Mouse (Mus musculus) bone marrow, adult 2 months (tissue): ENCODE data around the gene Lman2.

ENCODE experiments used
- CTCF ChIP-seq: fragments of 200-500 bp; IDR thresholded peaks from 2 replicates; pipeline ENCODE4 v1.5.1; 2011; ENCODE audit warnings: low read length, control low read depth; ENCODE audit not compliant: control insufficient read depth, insufficient read depth
- POLR2A ChIP-seq: fragments of 200-500 bp; IDR thresholded peaks from 2 replicates; pipeline ENCODE4 v1.6.1; 2011; ENCODE audit warnings: low read depth, mild to moderate bottlenecking, control low read depth, low read length, borderline replicate concordance; ENCODE audit not compliant: control insufficient read depth

GRCm38 (mm10) chr13:55338131-55339054, 24.2 kb downstream of the Lman2 start:
- TF ChIP-seq POLR2A (no peak), CTCF (no peak)
